Mouse (Mus musculus): ENCODE measurements around the gene Scgb1a1. TPM values are rescaled to one million over a fixed set of nuclear protein-coding genes. Genes with fewer than 3 reads are reported as not detected.

Gene Scgb1a1
- polyA plus RNA-seq, 1 experiment from 2014 or later, result 1.4 TPM

- Histone ChIP-seq H3K36me3 (no peaks in the 10 kb centered on the region), H3K9ac (no peak overlapping the region), H3K27ac (replicated peaks) (no peak overlapping the region; the same call in 1 of the 2 replicates), H3K4me2 (replicated peaks) (no peak overlapping the region), H3K4me1 (peaks cover 39% of the 10 kb centered on the region), H3K9me3 (replicated peaks) (no peaks in the 10 kb centered on the region), H3K27me3 (no peaks in the 10 kb centered on the region), H3K4me3 (replicated peaks) (no peak overlapping the region)
- 37% methylated on average over 3 of the region's 3 CpGs for WGBS
- ATAC-seq (ENCODE audit: insufficient number of reproducible peaks, low FRiP score, low TSS enrichment, low read depth), result no peak
Observed at GRCm38 (mm10) chr19:9035101-9035500, 52.7 kb downstream of the Scgb1a1 start.

DNA sequence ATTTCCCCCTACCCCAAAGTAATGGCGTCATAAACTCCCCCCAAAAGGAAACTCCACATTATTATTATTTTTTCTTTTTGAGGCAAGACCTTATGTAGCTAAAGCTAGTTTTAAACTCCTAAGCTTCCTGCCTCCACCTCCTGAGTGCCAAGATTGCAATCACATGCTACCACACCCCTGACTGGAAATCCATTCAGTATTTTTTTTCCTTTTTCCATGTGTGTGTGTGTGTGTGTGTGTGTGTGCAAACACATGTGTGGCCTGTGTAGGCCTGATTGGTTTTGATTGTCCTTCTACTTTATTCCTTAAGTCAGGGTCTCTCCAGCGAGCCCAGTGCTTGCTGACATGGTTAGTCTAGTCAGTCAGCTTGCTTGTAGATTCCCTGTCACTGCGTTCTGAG lies 53.3 kb downstream of the Scgb1a1 start:
- no peak for ATAC-seq (ENCODE audit: insufficient number of reproducible peaks, low FRiP score, low TSS enrichment, low read depth)
- no peaks in the 10 kb centered on the region for H3K27me3 ChIP-seq
- no peaks in the 10 kb centered on the region for H3K36me3 ChIP-seq
- H3K27ac ChIP-seq (replicated peaks), result peak overlapping the region; percentile 85; the same call in 1 of the 2 replicates
- 64% methylated on average over 3 of the region's 3 CpGs for WGBS
- H3K4me1 ChIP-seq, result peaks cover 34% of the 10 kb centered on the region
- H3K4me2 ChIP-seq (replicated peaks), result no peak overlapping the region
- H3K4me3 ChIP-seq (replicated peaks), result no peak overlapping the region
- H3K9ac ChIP-seq, result no peak overlapping the region
- H3K9me3 ChIP-seq (replicated peaks), result no peaks in the 10 kb centered on the region

Other genes starting within 250 kb of the Scgb1a1 start
- gene Gng3, start 248.8 kb downstream of the Scgb1a1 start, polyA plus RNA-seq (2015; fragmentation: Nextera tagmentation; extraction: Ambion mirVana), result 5.1 and 7.5 TPM in 2 replicates
- 2.0 and 3.5 TPM in 2 replicates for gene Lrrn4cl, start 237.2 kb downstream of the Scgb1a1 start, polyA plus RNA-seq (2015; fragmentation: Nextera tagmentation; extraction: Ambion mirVana)
- gene Ubxn1, start 216.5 kb downstream of the Scgb1a1 start, polyA plus RNA-seq (2015; fragmentation: Nextera tagmentation; extraction: Ambion mirVana), result 177 and 194 TPM in 2 replicates
- 63.3 and 65.1 TPM in 2 replicates for gene Uqcc3, start 207.0 kb downstream of the Scgb1a1 start, polyA plus RNA-seq (2015; fragmentation: Nextera tagmentation; extraction: Ambion mirVana)
- gene Lbhd1, start 204.2 kb downstream of the Scgb1a1 start, polyA plus RNA-seq (2015; fragmentation: Nextera tagmentation; extraction: Ambion mirVana), result 58.7 and 61.4 TPM in 2 replicates
- gene Gm49403, start 204.0 kb downstream of the Scgb1a1 start, polyA plus RNA-seq (2015; fragmentation: Nextera tagmentation; extraction: Ambion mirVana), result not detected in 2 replicates
- 82.8 and 84.2 TPM in 2 replicates for gene 1810009A15Rik, start 199.1 kb downstream of the Scgb1a1 start, polyA plus RNA-seq (2015; fragmentation: Nextera tagmentation; extraction: Ambion mirVana)
- gene Gm49416, start 199.0 kb downstream of the Scgb1a1 start, polyA plus RNA-seq (2015; fragmentation: Nextera tagmentation; extraction: Ambion mirVana), result 0.24 TPM in 1 of 2 replicates, not detected in the other
- gene Ints5, start 195.0 kb downstream of the Scgb1a1 start, polyA plus RNA-seq (2015; fragmentation: Nextera tagmentation; extraction: Ambion mirVana), result 42.7 and 45.8 TPM in 2 replicates
- gene Ganab, start 189.9 kb downstream of the Scgb1a1 start, polyA plus RNA-seq (2015; fragmentation: Nextera tagmentation; extraction: Ambion mirVana), result 99.0 and 104 TPM in 2 replicates
- 51.5 and 53.3 TPM in 2 replicates for gene B3gat3, start 167.6 kb downstream of the Scgb1a1 start, polyA plus RNA-seq (2015; fragmentation: Nextera tagmentation; extraction: Ambion mirVana)
- gene Rom1, start 158.6 kb downstream of the Scgb1a1 start, polyA plus RNA-seq (2015; fragmentation: Nextera tagmentation; extraction: Ambion mirVana), result 4.2 and 4.5 TPM in 2 replicates
- gene Eml3, start 158.4 kb downstream of the Scgb1a1 start, polyA plus RNA-seq (2015; fragmentation: Nextera tagmentation; extraction: Ambion mirVana), result 41.3 and 43.1 TPM in 2 replicates
- gene Mta2, start 146.1 kb downstream of the Scgb1a1 start, polyA plus RNA-seq (2015; fragmentation: Nextera tagmentation; extraction: Ambion mirVana), result 155 and 156 TPM in 2 replicates
- 31.0 and 32.8 TPM in 2 replicates for gene Tut1, start 134.1 kb downstream of the Scgb1a1 start, polyA plus RNA-seq (2015; fragmentation: Nextera tagmentation; extraction: Ambion mirVana)
- 443 and 458 TPM in 2 replicates for gene Eef1g, start 120.9 kb downstream of the Scgb1a1 start, polyA plus RNA-seq (2015; fragmentation: Nextera tagmentation; extraction: Ambion mirVana)
- gene Ahnak, start 98.7 kb downstream of the Scgb1a1 start, polyA plus RNA-seq (2015; fragmentation: Nextera tagmentation; extraction: Ambion mirVana), result 71.9 and 92.4 TPM in 2 replicates
- gene Asrgl1, start 47.7 kb upstream of the Scgb1a1 start, polyA plus RNA-seq (2015; fragmentation: Nextera tagmentation; extraction: Ambion mirVana), result 12.0 and 14.1 TPM in 2 replicates